Comparison of ENCODE assay signal across 9 mouse cellular contexts in genomic region chr7:111249606-111250005, GRCm38 (mm10).
DNase-seq lines count a peak whose midpoint lies in the region; ATAC-seq and TF ChIP-seq lines count a peak whose summit lies in the region.
"Had no signal": no experiment of that assay in that cellular context is flagged by ENCODE, and none has a peak within 500 bp of the region (broad histone marks: within the 10 kb centered on the region; RNA-seq: fewer than 3 reads in every experiment).

No protein-coding gene starts in this region.

- no peak overlapping the region for H3K4me3 ChIP-seq in liver, embryonic 12.5 days
- no peak overlapping the region for H3K4me3 ChIP-seq in forebrain, postnatal 0 days (ENCODE audit: low read depth, low read length)
- H3K4me3 ChIP-seq in limb, embryonic 11.5 days (ENCODE audit: low read depth, low read length), result no peak overlapping the region
- no peak overlapping the region for H3K4me3 ChIP-seq in neural tube, embryonic 14.5 days (ENCODE audit: low read depth, low read length)
- H3K4me3 ChIP-seq: embryonic facial prominence, embryonic 15.5 days had no signal

- H3K4me1 ChIP-seq in liver, embryonic 12.5 days, result no peaks in the 10 kb centered on the region
- no peaks in the 10 kb centered on the region for H3K4me1 ChIP-seq in forebrain, postnatal 0 days (ENCODE audit: insufficient read depth)
- H3K4me1 ChIP-seq in limb, embryonic 11.5 days (ENCODE audit: control insufficient read depth, insufficient read depth, low read length), result no peaks in the 10 kb centered on the region
- no peaks in the 10 kb centered on the region for H3K4me1 ChIP-seq in neural tube, embryonic 14.5 days (ENCODE audit: control insufficient read depth, insufficient read depth, low read length)

- no peaks in the 10 kb centered on the region for H3K36me3 ChIP-seq in liver, embryonic 12.5 days
- no peaks in the 10 kb centered on the region for H3K36me3 ChIP-seq in forebrain, postnatal 0 days (ENCODE audit: insufficient read depth)
- H3K36me3 ChIP-seq in limb, embryonic 11.5 days (ENCODE audit: control insufficient read depth, insufficient read depth, low read length), result no peaks in the 10 kb centered on the region
- no peaks in the 10 kb centered on the region for H3K36me3 ChIP-seq in neural tube, embryonic 14.5 days (ENCODE audit: control insufficient read depth, insufficient read depth, low read length)
- H3K36me3 ChIP-seq: embryonic facial prominence, embryonic 15.5 days had no signal

- H3K9ac ChIP-seq in liver, embryonic 12.5 days, result no peak overlapping the region
- no peak overlapping the region for H3K9ac ChIP-seq in forebrain, postnatal 0 days
- H3K9ac ChIP-seq in limb, embryonic 11.5 days (ENCODE audit: low read length), result no peak overlapping the region
- H3K9ac ChIP-seq in neural tube, embryonic 14.5 days (replicated peaks; ENCODE audit: low read depth, low read length), result no peak overlapping the region
- H3K9ac ChIP-seq: embryonic facial prominence, embryonic 15.5 days had no signal

- H3K9me3 ChIP-seq in liver, embryonic 12.5 days (replicated peaks), result no peaks in the 10 kb centered on the region
- no peaks in the 10 kb centered on the region for H3K9me3 ChIP-seq in forebrain, postnatal 0 days (ENCODE audit: low read length)
- H3K9me3 ChIP-seq in limb, embryonic 11.5 days (ENCODE audit: control insufficient read depth, low read length), result no peaks in the 10 kb centered on the region
- H3K9me3 ChIP-seq in neural tube, embryonic 14.5 days (ENCODE audit: control insufficient read depth, low read length), result no peaks in the 10 kb centered on the region
- H3K9me3 ChIP-seq: embryonic facial prominence, embryonic 15.5 days had no signal

- H3K4me2 ChIP-seq in liver, embryonic 12.5 days, result no peak overlapping the region
- H3K4me2 ChIP-seq in forebrain, postnatal 0 days (ENCODE audit: low read depth), result no peak overlapping the region
- no peak overlapping the region for H3K4me2 ChIP-seq in limb, embryonic 11.5 days (ENCODE audit: low read depth, severe bottlenecking)
- no peak overlapping the region for H3K4me2 ChIP-seq in neural tube, embryonic 14.5 days (ENCODE audit: low read depth, low read length)
- H3K4me2 ChIP-seq: embryonic facial prominence, embryonic 15.5 days had no signal

- WGBS in liver, embryonic 12.5 days (ENCODE audit: insufficient replicate concordance), result 31% methylated on average over 5 of the region's 5 CpGs
- WGBS in forebrain, postnatal 0 days, result 33% methylated on average over 5 of the region's 5 CpGs
- 34% methylated on average over 5 of the region's 5 CpGs for WGBS in limb, embryonic 11.5 days
- WGBS in neural tube, embryonic 14.5 days, result 26% methylated on average over 5 of the region's 5 CpGs

- no peak overlapping the region for H3K27ac ChIP-seq in liver, embryonic 12.5 days
- no peak overlapping the region for H3K27ac ChIP-seq in forebrain, postnatal 0 days (ENCODE audit: low read depth, low read length)
- no peak overlapping the region for H3K27ac ChIP-seq in limb, embryonic 11.5 days (replicated peaks; ENCODE audit: low read depth, low read length)
- no peak overlapping the region for H3K27ac ChIP-seq in neural tube, embryonic 14.5 days (ENCODE audit: low read depth, low read length)
- H3K27ac ChIP-seq: embryonic facial prominence, embryonic 15.5 days had no signal

- TF ChIP-seq CTCF in forebrain, postnatal 0 days (IDR thresholded peaks at IDR 0.05; ENCODE audit: low read depth), result peak; percentile 85

- no peak for ATAC-seq in liver, embryonic 12.5 days
- no peak for ATAC-seq in forebrain, postnatal 0 days
- ATAC-seq in limb, embryonic 11.5 days (ENCODE audit: insufficient number of reproducible peaks, low FRiP score, low TSS enrichment, low read depth), result no peak
- peak; percentile 81; the same call in 1 of the 2 replicates for ATAC-seq in neural tube, embryonic 14.5 days (ENCODE audit: low read depth)

- no peaks in the 10 kb centered on the region; the same call in 1 of the 2 replicates for H3K27me3 ChIP-seq in liver, embryonic 12.5 days (replicated peaks)
- H3K27me3 ChIP-seq in forebrain, postnatal 0 days (ENCODE audit: insufficient read depth, low read length), result no peaks in the 10 kb centered on the region
- H3K27me3 ChIP-seq in limb, embryonic 11.5 days (ENCODE audit: control insufficient read depth, insufficient read depth, low read length), result no peaks in the 10 kb centered on the region
- H3K27me3 ChIP-seq in neural tube, embryonic 14.5 days (ENCODE audit: control insufficient read depth, insufficient read depth, low read length), result no peaks in the 10 kb centered on the region
- H3K27me3 ChIP-seq: embryonic facial prominence, embryonic 15.5 days had no signal

- DNase-seq in liver, result peak; percentile 76
- peak; percentile 61 to 74 for DNase-seq in cerebellum, adult 18-20 months
- peak; percentile 66 for DNase-seq in forebrain, postnatal 0 days
- DNase-seq in induced T-regulatory cell, adult 2 months (ENCODE audit: low read depth), result peak; percentile 47
- peak; percentile 84 for DNase-seq in limb, embryonic 11.5 days (ENCODE audit: low spot score)
- peak; percentile 52 for DNase-seq in testis, postnatal 14 days (ENCODE audit: low spot score)
